25 mouse cellular contexts compared by ENCODE assay signal in genomic region chr14:98827490-98827889, GRCm38 (mm10).
A peak's percentile ranks its signal among the peaks of the same experiment; 100 is the strongest.
DNase-seq lines count a peak whose midpoint lies in the region; ATAC-seq and TF ChIP-seq lines count a peak whose summit lies in the region.
"Had no signal": no experiment of that assay in that cellular context is flagged by ENCODE, and none has a peak within 500 bp of the region (broad histone marks: within the 10 kb centered on the region; RNA-seq: fewer than 3 reads in every experiment).

No protein-coding gene starts in this region.

- no peaks in the 10 kb centered on the region for H3K9me3 ChIP-seq in hindbrain, postnatal 0 days (ENCODE audit: low read length)
- no peaks in the 10 kb centered on the region for H3K9me3 ChIP-seq in hindbrain, embryonic 16.5 days (ENCODE audit: control insufficient read depth, low read length)
- no peaks in the 10 kb centered on the region for H3K9me3 ChIP-seq in kidney, embryonic 15.5 days (replicated peaks)
- H3K9me3 ChIP-seq: forebrain, embryonic 10.5 days; forebrain, embryonic 13.5 days; heart, embryonic 12.5 days; heart, embryonic 15.5 days; hindbrain, embryonic 10.5 days had no signal

- peak; percentile 69 for ATAC-seq in hindbrain, postnatal 0 days
- no peak for ATAC-seq in hindbrain, embryonic 16.5 days
- peak; percentile 69 for ATAC-seq in kidney, embryonic 15.5 days (replicated peaks; ENCODE audit: low FRiP score)
- ATAC-seq: activated CD4-positive, CD25-positive, alpha-beta regulatory T cell, adult 4 months; CD4-positive, CD25-positive, alpha-beta regulatory T cell, adult 4 months; forebrain, embryonic 13.5 days; inflammation-experienced regulatory T-cells, adult 6 months had no signal

- no peak for DNase-seq in hindbrain, postnatal 0 days (ENCODE audit: low spot score)
- DNase-seq in kidney, postnatal 14 days, result no peak
- DNase-seq in retina, postnatal 1 day, result peak; percentile 40
- no peak for DNase-seq in retina, embryonic 14.5 days (ENCODE audit: low spot score)
- DNase-seq in testis, postnatal 10 days (ENCODE audit: low spot score), result no peak
- DNase-seq: adrenal gland, adult 8-10 months; adrenal gland, postnatal 25 days; cerebellum, adult 18-20 months; cerebellum, adult 9-10 months; cerebellum, postnatal 14 days; gastrocnemius, postnatal 25 days; heart, adult 18-20 months; heart, postnatal 10 days; heart, postnatal 36 days had no signal

- 64% methylated on average over 2 of the region's 2 CpGs for WGBS in hindbrain, postnatal 0 days
- 68% methylated on average over 2 of the region's 2 CpGs for WGBS in hindbrain, embryonic 16.5 days
- 34% methylated on average over 2 of the region's 2 CpGs for WGBS in kidney, embryonic 15.5 days

- H3K4me1 ChIP-seq in hindbrain, postnatal 0 days (ENCODE audit: insufficient read depth, low read length), result no peaks in the 10 kb centered on the region
- H3K4me1 ChIP-seq in hindbrain, embryonic 16.5 days (ENCODE audit: control insufficient read depth, insufficient read depth, low read depth, low read length), result peaks cover 3% of the 10 kb centered on the region
- H3K4me1 ChIP-seq in kidney, embryonic 15.5 days, result peaks cover 13% of the 10 kb centered on the region; the same call in 1 of the 2 replicates
- H3K4me1 ChIP-seq: heart, embryonic 12.5 days; heart, embryonic 15.5 days had no signal

- H3K4me3 ChIP-seq in hindbrain, postnatal 0 days (ENCODE audit: low read length), result no peak overlapping the region
- H3K4me3 ChIP-seq in hindbrain, embryonic 16.5 days (ENCODE audit: low read length), result no peak overlapping the region
- no peak overlapping the region for H3K4me3 ChIP-seq in kidney, embryonic 15.5 days (replicated peaks)
- H3K4me3 ChIP-seq: forebrain, embryonic 10.5 days; forebrain, embryonic 13.5 days; heart, embryonic 12.5 days; heart, embryonic 15.5 days; hindbrain, embryonic 10.5 days had no signal

- H3K4me2 ChIP-seq in hindbrain, postnatal 0 days (ENCODE audit: low read depth, low read length), result no peak overlapping the region
- H3K4me2 ChIP-seq in hindbrain, embryonic 16.5 days (ENCODE audit: low read length), result no peak overlapping the region
- peak overlapping the region; percentile 12; the same call in 1 of the 2 replicates for H3K4me2 ChIP-seq in kidney, embryonic 15.5 days
- H3K4me2 ChIP-seq: forebrain, embryonic 13.5 days; heart, embryonic 12.5 days; heart, embryonic 15.5 days; hindbrain, embryonic 14.5 days had no signal

- no peaks in the 10 kb centered on the region for H3K27me3 ChIP-seq in hindbrain, postnatal 0 days (ENCODE audit: insufficient read depth, low read length)
- H3K27me3 ChIP-seq in hindbrain, embryonic 16.5 days (replicated peaks; ENCODE audit: control insufficient read depth, insufficient read depth, low read length), result no peaks in the 10 kb centered on the region
- no peaks in the 10 kb centered on the region for H3K27me3 ChIP-seq in kidney, embryonic 15.5 days
- H3K27me3 ChIP-seq: forebrain, embryonic 13.5 days; heart, embryonic 12.5 days; heart, embryonic 15.5 days had no signal

- H3K9ac ChIP-seq in hindbrain, postnatal 0 days (replicated peaks; ENCODE audit: low read length), result no peak overlapping the region
- no peak overlapping the region for H3K9ac ChIP-seq in hindbrain, embryonic 16.5 days (ENCODE audit: low read depth, low read length)
- no peak overlapping the region for H3K9ac ChIP-seq in kidney, embryonic 15.5 days
- H3K9ac ChIP-seq: forebrain, embryonic 13.5 days; heart, embryonic 12.5 days; heart, embryonic 15.5 days; hindbrain, embryonic 14.5 days had no signal

- no peak for TF ChIP-seq CTCF in hindbrain, postnatal 0 days (IDR thresholded peaks at IDR 0.05; ENCODE audit: low read depth)

- H3K36me3 ChIP-seq in hindbrain, postnatal 0 days (ENCODE audit: insufficient read depth, low read length), result no peaks in the 10 kb centered on the region
- no peaks in the 10 kb centered on the region for H3K36me3 ChIP-seq in hindbrain, embryonic 16.5 days (ENCODE audit: control insufficient read depth, insufficient read depth, low read length)
- H3K36me3 ChIP-seq in kidney, embryonic 15.5 days, result no peaks in the 10 kb centered on the region
- H3K36me3 ChIP-seq: forebrain, embryonic 10.5 days; heart, embryonic 12.5 days; heart, embryonic 15.5 days; hindbrain, embryonic 10.5 days had no signal

- H3K27ac ChIP-seq in hindbrain, postnatal 0 days, result no peak overlapping the region
- H3K27ac ChIP-seq in hindbrain, embryonic 16.5 days (ENCODE audit: low read depth, low read length), result no peak overlapping the region
- H3K27ac ChIP-seq in kidney, embryonic 15.5 days, result peak overlapping the region; percentile 51; the same call in 1 of the 2 replicates
- H3K27ac ChIP-seq: forebrain, embryonic 10.5 days; forebrain, embryonic 13.5 days; heart, embryonic 15.5 days; hindbrain, embryonic 10.5 days; hindbrain, embryonic 14.5 days had no signal
